Mouse (Mus musculus) liver, embryonic 12.5 days (tissue): ENCODE measurements at regions not wholly inside any gene's neighbourhood (a gene's known extent, or its start where the extent isn't known, plus 50 kb on each side); places are given as distances from the start of the nearest gene placed in this dataset.

Experiments used
- ATAC-seq: fragments of 200-750 bp; cut with Nextera tagmentation; 2 replicates; pipeline ENCODE4 v1.8.0; 2017; ENCODE audit warnings: moderate number of reproducible peaks, mild to moderate bottlenecking, moderate library complexity
- H3K27ac ChIP-seq: fragments of 300-500 bp; sonication (generic); 2 replicates; pipeline ENCODE4 v1.5.1; 2016; ENCODE audit warnings: mild to moderate bottlenecking
- H3K27me3 ChIP-seq: fragments of 300-500 bp; sonication (generic); replicated peaks from 2 replicates; pipeline ENCODE4 v1.6.1; 2016; ENCODE audit warnings: mild to moderate bottlenecking, moderate library complexity
- H3K36me3 ChIP-seq: fragments of 300-500 bp; sonication (generic); 2 replicates; pipeline ENCODE4 v1.6.1; 2016; ENCODE audit warnings: mild to moderate bottlenecking, moderate library complexity
- H3K4me1 ChIP-seq: fragments of 300-500 bp; sonication (generic); 2 replicates; pipeline ENCODE4 v1.6.1; 2016
- H3K4me2 ChIP-seq: fragments of 300-500 bp; sonication (generic); 2 replicates; pipeline ENCODE4 v1.6.1; 2016; ENCODE audit warnings: mild to moderate bottlenecking, moderate library complexity
- H3K4me3 ChIP-seq: fragments of 300-500 bp; sonication (generic); 2 replicates; pipeline ENCODE4 v1.5.1; 2016; ENCODE audit warnings: mild to moderate bottlenecking, moderate library complexity
- H3K9ac ChIP-seq: fragments of 300-500 bp; sonication (generic); 2 replicates; pipeline ENCODE4 v1.6.1; 2016; ENCODE audit warnings: mild to moderate bottlenecking, moderate library complexity
- H3K9me3 ChIP-seq: fragments of 300-500 bp; sonication (generic); replicated peaks from 2 replicates; pipeline ENCODE4 v1.6.1; 2016; ENCODE audit warnings: mild to moderate bottlenecking, moderate library complexity
- WGBS: fragments of 180-500 bp; shearing (Covaris S2); methylation state at CpG from one replicate; pipeline ENCODE4 v1.1.7; 2016; ENCODE audit not compliant: insufficient replicate concordance; 5-methylcytosine and 5-hydroxymethylcytosine counted together

GRCm38 (mm10) chr2:167858346-167858745 is 73.5 kb upstream of the Ptpn1 start:
- no peaks in the 10 kb centered on the region for H3K36me3 ChIP-seq
- H3K9ac ChIP-seq: no peak overlapping the region
- H3K4me1 ChIP-seq: peaks cover 28% of the 10 kb centered on the region
- no peak overlapping the region for H3K27ac ChIP-seq
- peaks cover 40% of the 10 kb centered on the region for H3K27me3 ChIP-seq
- no peaks in the 10 kb centered on the region for H3K9me3 ChIP-seq
- ATAC-seq: no peak
- 71% methylated on average over 10 of the region's 10 CpGs for WGBS
- H3K4me3 ChIP-seq: no peak overlapping the region
- H3K4me2 ChIP-seq: no peak overlapping the region

DNA sequence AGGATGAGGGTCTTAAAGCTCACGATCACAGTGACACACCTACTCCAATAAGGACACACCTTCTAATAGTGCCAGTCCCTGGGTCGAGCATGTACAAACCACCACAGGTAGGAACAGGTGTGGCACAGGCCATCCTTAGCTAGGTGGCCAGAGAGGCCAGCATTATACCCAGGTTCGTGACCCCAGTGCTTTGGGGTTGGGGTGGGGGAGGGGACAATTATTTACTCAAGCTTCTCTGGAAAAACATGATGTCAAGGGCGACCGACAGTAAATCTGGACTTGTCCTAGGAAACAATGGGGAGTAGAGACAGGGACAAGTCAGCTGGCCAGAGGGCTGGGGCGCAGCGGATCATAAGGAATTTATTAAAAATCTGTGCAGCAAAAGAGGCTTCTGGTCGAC is 73.9 kb upstream of the Ptpn1 start:
- H3K4me1 ChIP-seq: peaks cover 28% of the 10 kb centered on the region
- no peaks in the 10 kb centered on the region for H3K9me3 ChIP-seq
- H3K36me3 ChIP-seq: no peaks in the 10 kb centered on the region
- no peak for ATAC-seq
- no peak overlapping the region for H3K9ac ChIP-seq
- H3K27ac ChIP-seq: no peak overlapping the region
- 64% methylated on average over 8 of the region's 8 CpGs for whole genome bisulfite sequencing
- no peak overlapping the region for H3K4me2 ChIP-seq
- H3K4me3 ChIP-seq: no peak overlapping the region
- H3K27me3 ChIP-seq: peaks cover 38% of the 10 kb centered on the region

DNA sequence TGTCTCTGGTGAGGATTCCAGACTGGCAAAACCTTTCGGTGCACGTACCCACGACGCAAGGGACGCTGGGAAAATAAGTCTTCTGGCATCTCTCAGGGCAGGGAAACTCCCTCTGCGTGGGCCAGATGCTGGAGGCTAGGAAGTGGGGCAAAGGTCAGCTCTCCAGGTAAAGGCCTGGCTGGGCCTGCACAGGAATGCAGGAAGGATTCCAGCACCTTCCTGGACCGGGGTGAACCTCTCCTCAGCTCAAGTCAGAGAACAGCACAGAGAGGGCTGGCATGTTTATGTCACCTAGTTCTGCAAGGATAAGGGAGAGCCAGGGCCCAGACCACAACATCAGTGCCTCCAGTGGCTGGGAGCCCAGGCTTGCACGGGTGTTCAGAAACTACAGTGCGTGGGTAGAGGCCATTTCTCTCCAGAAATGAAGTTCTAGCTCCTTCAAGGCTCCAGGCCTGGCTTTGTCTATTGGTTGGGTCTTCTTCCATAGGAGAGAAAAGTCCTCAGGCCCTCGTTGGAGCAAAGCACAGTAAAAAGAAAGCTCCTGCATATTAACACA is 74.9 kb upstream of the Ptpn1 start:
- H3K36me3 ChIP-seq: no peaks in the 10 kb centered on the region
- peaks cover 43% of the 10 kb centered on the region for H3K27me3 ChIP-seq
- no peak overlapping the region for H3K4me2 ChIP-seq
- no peak for ATAC-seq
- no peak overlapping the region for H3K9ac ChIP-seq
- H3K4me1 ChIP-seq: peaks cover 34% of the 10 kb centered on the region
- no peak overlapping the region for H3K27ac ChIP-seq
- H3K9me3 ChIP-seq: no peaks in the 10 kb centered on the region
- WGBS: 60% methylated on average over 10 of the region's 10 CpGs
- H3K4me3 ChIP-seq: no peak overlapping the region

- Histone ChIP-seq H3K27me3 (peaks cover 42% of the 10 kb centered on the region), H3K9ac (no peak overlapping the region), H3K4me1 (peaks cover 43% of the 10 kb centered on the region), H3K27ac (no peak overlapping the region), H3K4me3 (no peak overlapping the region), H3K36me3 (no peaks in the 10 kb centered on the region), H3K4me2 (no peak overlapping the region), H3K9me3 (no peaks in the 10 kb centered on the region)
- 46% methylated on average over 3 of the region's 3 CpGs for WGBS
- ATAC-seq: no peak
These were observed 75.8 kb upstream of the Ptpn1 start for GRCm38 (mm10) chr2:167856020-167856419.

- no peak overlapping the region for H3K9ac ChIP-seq
- WGBS: 68% methylated on average over 1 of the region's 1 CpGs
- H3K36me3 ChIP-seq: no peaks in the 10 kb centered on the region
- peaks cover 44% of the 10 kb centered on the region for H3K4me1 ChIP-seq
- no peaks in the 10 kb centered on the region for H3K9me3 ChIP-seq
- H3K27me3 ChIP-seq: peaks cover 49% of the 10 kb centered on the region
- H3K27ac ChIP-seq: no peak overlapping the region
- no peak overlapping the region for H3K4me2 ChIP-seq
- no peak for ATAC-seq
- H3K4me3 ChIP-seq: no peak overlapping the region
These were observed 77.8 kb upstream of the Ptpn1 start for GRCm38 (mm10) chr2:167854060-167854459.

DNA sequence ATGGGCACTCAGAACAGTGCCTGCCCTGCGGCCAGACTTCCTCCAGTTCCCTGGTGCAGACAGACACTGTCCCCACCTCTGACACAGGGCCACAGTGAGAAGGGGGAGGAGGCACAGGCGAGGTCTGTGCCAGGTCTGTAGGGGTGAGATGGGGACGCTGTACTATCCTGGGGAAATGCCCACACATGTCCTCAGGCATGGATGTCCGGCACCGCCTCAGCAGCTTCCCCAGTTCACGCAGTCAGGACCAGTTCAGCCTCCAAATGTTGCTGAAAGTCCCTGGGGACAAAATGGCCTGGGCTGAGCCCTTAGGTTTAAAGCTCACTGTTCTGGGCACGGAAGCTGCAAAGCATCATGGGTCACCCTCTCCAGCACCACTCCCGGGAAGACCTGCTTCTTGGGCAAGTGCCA is 78.4 kb upstream of the Ptpn1 start:
- H3K9ac ChIP-seq: no peak overlapping the region
- H3K9me3 ChIP-seq: no peaks in the 10 kb centered on the region
- H3K4me2 ChIP-seq: no peak overlapping the region
- no peaks in the 10 kb centered on the region for H3K36me3 ChIP-seq
- no peak overlapping the region for H3K4me3 ChIP-seq
- H3K4me1 ChIP-seq: peaks cover 41% of the 10 kb centered on the region
- no peak overlapping the region for H3K27ac ChIP-seq
- peaks cover 47% of the 10 kb centered on the region for H3K27me3 ChIP-seq
- ATAC-seq: no peak
- WGBS: 69% methylated on average over 8 of the region's 8 CpGs

- H3K9me3 ChIP-seq: no peaks in the 10 kb centered on the region
- WGBS: 67% methylated on average over 9 of the region's 9 CpGs
- peaks cover 43% of the 10 kb centered on the region for H3K27me3 ChIP-seq
- no peak overlapping the region for H3K4me3 ChIP-seq
- no peak overlapping the region for H3K9ac ChIP-seq
- H3K4me1 ChIP-seq: peaks cover 39% of the 10 kb centered on the region
- H3K36me3 ChIP-seq: no peaks in the 10 kb centered on the region
- H3K27ac ChIP-seq: no peak overlapping the region
- ATAC-seq: no peak
- H3K4me2 ChIP-seq: no peak overlapping the region
These were observed 79.3 kb upstream of the Ptpn1 start for GRCm38 (mm10) chr2:167852582-167852981.

- WGBS: 5% methylated on average over 11 of the region's 11 CpGs
- H3K9ac ChIP-seq: no peak overlapping the region
- H3K27ac ChIP-seq: peak overlapping the region; percentile 2; the same call in 1 of the 2 replicates
- H3K27me3 ChIP-seq: peaks cover 38% of the 10 kb centered on the region
- no peaks in the 10 kb centered on the region for H3K9me3 ChIP-seq
- no peak overlapping the region for H3K4me2 ChIP-seq
- H3K4me3 ChIP-seq: no peak overlapping the region
- no peaks in the 10 kb centered on the region for H3K36me3 ChIP-seq
- H3K4me1 ChIP-seq: peaks cover 36% of the 10 kb centered on the region
- no peak for ATAC-seq
These were observed 80.5 kb upstream of the Ptpn1 start for GRCm38 (mm10) chr2:167851216-167851896.

- Histone ChIP-seq H3K36me3 (no peaks in the 10 kb centered on the region), H3K9ac (no peak overlapping the region), H3K4me2 (no peak overlapping the region), H3K27ac (no peak overlapping the region), H3K4me3 (no peak overlapping the region), H3K9me3 (no peaks in the 10 kb centered on the region), H3K4me1 (peaks cover 32% of the 10 kb centered on the region), H3K27me3 (peaks cover 38% of the 10 kb centered on the region)
- 68% methylated on average over 10 of the region's 10 CpGs for WGBS
- no peak for ATAC-seq
These were observed 81.8 kb upstream of the Ptpn1 start for GRCm38 (mm10) chr2:167849999-167850552.

GRCm38 (mm10) chr2:167848468-167849440 is 83.1 kb upstream of the Ptpn1 start:
- H3K36me3 ChIP-seq: no peaks in the 10 kb centered on the region
- H3K9ac ChIP-seq: no peak overlapping the region
- H3K27ac ChIP-seq: no peak overlapping the region
- H3K27me3 ChIP-seq: peaks cover 39% of the 10 kb centered on the region
- H3K9me3 ChIP-seq: no peaks in the 10 kb centered on the region
- 60% methylated on average over 7 of the region's 7 CpGs for WGBS
- ATAC-seq: no peak
- no peak overlapping the region for H3K4me3 ChIP-seq
- H3K4me2 ChIP-seq: no peak overlapping the region
- peaks cover 34% of the 10 kb centered on the region for H3K4me1 ChIP-seq

GRCm38 (mm10) chr2:167847281-167848077 is 84.4 kb upstream of the Ptpn1 start:
- no peak overlapping the region for H3K27ac ChIP-seq
- no peak overlapping the region for H3K4me3 ChIP-seq
- no peak for ATAC-seq

More at GRCm38 (mm10) chr2:167847281-167848077, 84.4 kb upstream of the Ptpn1 start:
- 45% methylated on average over 12 of the region's 12 CpGs for WGBS
- no peak overlapping the region for H3K9ac ChIP-seq
- peaks cover 43% of the 10 kb centered on the region for H3K4me1 ChIP-seq
- no peak overlapping the region for H3K4me2 ChIP-seq
- no peaks in the 10 kb centered on the region for H3K9me3 ChIP-seq
- peaks cover 45% of the 10 kb centered on the region for H3K27me3 ChIP-seq
- no peaks in the 10 kb centered on the region for H3K36me3 ChIP-seq
